Mouse (Mus musculus): ENCODE data around the gene Tmod3. TPM values are rescaled to one million over a fixed set of nuclear protein-coding genes. Genes with fewer than 3 reads are reported as not detected.

Gene Tmod3
- polyA plus RNA-seq (2012; rRNA removed) = 24.0 and 28.4 TPM in 2 replicates

- WGBS = 3% methylated on average over 21 of the region's 21 CpGs
- H3K4me3 ChIP-seq (ENCODE audit: extremely low read depth, insufficient read depth, insufficient read length) = peak within 1 kb of the TSS; percentile 90
- no peaks in the 10 kb centered on the region for H3K27me3 ChIP-seq (ENCODE audit: control insufficient read depth, insufficient read depth, low read length)
- TF ChIP-seq CTCF (IDR thresholded peaks at IDR 0.05; ENCODE audit: extremely low read depth, insufficient read depth, insufficient read length, insufficient replicate concordance) (no peak), POLR2A (IDR thresholded peaks at IDR 0.05; ENCODE audit: low read depth, low read length) (peak; percentile 89)
- H3K36me3 ChIP-seq (ENCODE audit: control insufficient read depth, insufficient read depth, low read length) = no peaks in the 10 kb centered on the region
- peak within 1 kb of the TSS; percentile 94 for H3K27ac ChIP-seq (ENCODE audit: insufficient read depth, low read length)
- DNase-seq (ENCODE audit: low read depth in 1 of 2, low spot score in 2 of 2) = peak; percentile 86 to 96
- peaks cover 11% of the 10 kb centered on the region for H3K4me1 ChIP-seq (ENCODE audit: control insufficient read depth, insufficient read depth, insufficient read length)
Observed at GRCm38 (mm10) chr9:75559512-75560012, at the start of gene Tmod3. Gene Tmod3 (minus strand): TSS chr9:75559657.

GRCm38 (mm10) chr9:75607496-75607895 is 48.0 kb upstream of the Tmod3 start:
- Histone ChIP-seq H3K36me3 (ENCODE audit: control insufficient read depth, insufficient read depth, low read length) (no peaks in the 10 kb centered on the region), H3K27me3 (ENCODE audit: control insufficient read depth, insufficient read depth, low read length) (peaks cover 11% of the 10 kb centered on the region), H3K4me3 (ENCODE audit: extremely low read depth, insufficient read depth, insufficient read length) (no peak overlapping the region), H3K4me1 (ENCODE audit: control insufficient read depth, insufficient read depth, insufficient read length) (peaks cover 4% of the 10 kb centered on the region; the same call in 1 of the 2 replicates), H3K27ac (ENCODE audit: insufficient read depth, low read length) (no peak overlapping the region)
- DNase-seq (ENCODE audit: low read depth in 1 of 2, low spot score in 2 of 2) = no peak
- no peak for TF ChIP-seq POLR2A (IDR thresholded peaks at IDR 0.05; ENCODE audit: low read depth, low read length)
- TF ChIP-seq CTCF (IDR thresholded peaks at IDR 0.05; ENCODE audit: extremely low read depth, insufficient read depth, insufficient read length, insufficient replicate concordance) = no peak
- WGBS = 74% methylated on average over 4 of the region's 4 CpGs

GRCm38 (mm10) chr9:75601510-75601909 is 42.1 kb upstream of the Tmod3 start:
- no peak overlapping the region for H3K27ac ChIP-seq (ENCODE audit: insufficient read depth, low read length)
- H3K4me3 ChIP-seq (ENCODE audit: extremely low read depth, insufficient read depth, insufficient read length) = no peak overlapping the region
- no peak for DNase-seq (ENCODE audit: low read depth in 1 of 2, low spot score in 2 of 2)
- WGBS = 30% methylated on average over 12 of the region's 12 CpGs
- no peaks in the 10 kb centered on the region for H3K4me1 ChIP-seq (ENCODE audit: control insufficient read depth, insufficient read depth, insufficient read length)
- TF ChIP-seq POLR2A (IDR thresholded peaks at IDR 0.05; ENCODE audit: low read depth, low read length) = no peak
- TF ChIP-seq CTCF (IDR thresholded peaks at IDR 0.05; ENCODE audit: extremely low read depth, insufficient read depth, insufficient read length, insufficient replicate concordance) = no peak
- no peaks in the 10 kb centered on the region for H3K27me3 ChIP-seq (ENCODE audit: control insufficient read depth, insufficient read depth, low read length)
- no peaks in the 10 kb centered on the region for H3K36me3 ChIP-seq (ENCODE audit: control insufficient read depth, insufficient read depth, low read length)

- DNase-seq (ENCODE audit: low read depth in 1 of 2, low spot score in 2 of 2) = no peak
- 80% methylated on average over 7 of the region's 7 CpGs for WGBS
- H3K27me3 ChIP-seq (ENCODE audit: control insufficient read depth, insufficient read depth, low read length) = no peaks in the 10 kb centered on the region
- no peak for TF ChIP-seq POLR2A (IDR thresholded peaks at IDR 0.05; ENCODE audit: low read depth, low read length)
- no peaks in the 10 kb centered on the region for H3K4me1 ChIP-seq (ENCODE audit: control insufficient read depth, insufficient read depth, insufficient read length)
- no peak overlapping the region for H3K4me3 ChIP-seq (ENCODE audit: extremely low read depth, insufficient read depth, insufficient read length)
- H3K36me3 ChIP-seq (ENCODE audit: control insufficient read depth, insufficient read depth, low read length) = no peaks in the 10 kb centered on the region
- H3K27ac ChIP-seq (ENCODE audit: insufficient read depth, low read length) = no peak overlapping the region
Observed at GRCm38 (mm10) chr9:75600166-75600934, 40.9 kb upstream of the Tmod3 start.

- 71% methylated on average over 5 of the region's 5 CpGs for WGBS
Observed at GRCm38 (mm10) chr9:75599191-75599841, 39.9 kb upstream of the Tmod3 start.

GRCm38 (mm10) chr9:75597596-75597995 is 38.1 kb upstream of the Tmod3 start:
- Histone ChIP-seq H3K27me3 (ENCODE audit: control insufficient read depth, insufficient read depth, low read length) (no peaks in the 10 kb centered on the region), H3K4me3 (ENCODE audit: extremely low read depth, insufficient read depth, insufficient read length) (no peak overlapping the region), H3K4me1 (ENCODE audit: control insufficient read depth, insufficient read depth, insufficient read length) (no peaks in the 10 kb centered on the region), H3K27ac (ENCODE audit: insufficient read depth, low read length) (no peak overlapping the region), H3K36me3 (ENCODE audit: control insufficient read depth, insufficient read depth, low read length) (no peaks in the 10 kb centered on the region)
- TF ChIP-seq POLR2A (IDR thresholded peaks at IDR 0.05; ENCODE audit: low read depth, low read length) = no peak
- TF ChIP-seq CTCF (IDR thresholded peaks at IDR 0.05; ENCODE audit: extremely low read depth, insufficient read depth, insufficient read length, insufficient replicate concordance) = no peak
- no peak for DNase-seq (ENCODE audit: low read depth in 1 of 2, low spot score in 2 of 2)
- 83% methylated on average over 4 of the region's 4 CpGs for WGBS

More at GRCm38 (mm10) chr9:75599191-75599841, 39.9 kb upstream of the Tmod3 start:
- no peaks in the 10 kb centered on the region for H3K27me3 ChIP-seq (ENCODE audit: control insufficient read depth, insufficient read depth, low read length)
- H3K36me3 ChIP-seq (ENCODE audit: control insufficient read depth, insufficient read depth, low read length) = no peaks in the 10 kb centered on the region
- TF ChIP-seq POLR2A (IDR thresholded peaks at IDR 0.05; ENCODE audit: low read depth, low read length) (no peak), CTCF (IDR thresholded peaks at IDR 0.05; ENCODE audit: extremely low read depth, insufficient read depth, insufficient read length, insufficient replicate concordance) (no peak)
- H3K4me3 ChIP-seq (ENCODE audit: extremely low read depth, insufficient read depth, insufficient read length) = no peak overlapping the region
- DNase-seq (ENCODE audit: low read depth in 1 of 2, low spot score in 2 of 2) = no peak
- no peaks in the 10 kb centered on the region for H3K4me1 ChIP-seq (ENCODE audit: control insufficient read depth, insufficient read depth, insufficient read length)
- no peak overlapping the region for H3K27ac ChIP-seq (ENCODE audit: insufficient read depth, low read length)
